Mouse (Mus musculus): ENCODE data around the gene 9430015G10Rik. TPM values are rescaled to one million over a fixed set of nuclear protein-coding genes. Genes with fewer than 3 reads are reported as not detected.

The 9430015G10Rik gene
- 10 to 100 TPM; 24.9 to 27.2 TPM for total RNA-seq (2021)
- long read RNA-seq, transcript 9430015G10Rik-208 (10 exons, 2,660 nt), result major isoform, 5 of 43 reads
- long read RNA-seq, partial matches to known transcripts, result 7 of 43 reads
- long read RNA-seq, other reads (novel, unspliced or antisense), result 26 of 43 reads

DNA sequence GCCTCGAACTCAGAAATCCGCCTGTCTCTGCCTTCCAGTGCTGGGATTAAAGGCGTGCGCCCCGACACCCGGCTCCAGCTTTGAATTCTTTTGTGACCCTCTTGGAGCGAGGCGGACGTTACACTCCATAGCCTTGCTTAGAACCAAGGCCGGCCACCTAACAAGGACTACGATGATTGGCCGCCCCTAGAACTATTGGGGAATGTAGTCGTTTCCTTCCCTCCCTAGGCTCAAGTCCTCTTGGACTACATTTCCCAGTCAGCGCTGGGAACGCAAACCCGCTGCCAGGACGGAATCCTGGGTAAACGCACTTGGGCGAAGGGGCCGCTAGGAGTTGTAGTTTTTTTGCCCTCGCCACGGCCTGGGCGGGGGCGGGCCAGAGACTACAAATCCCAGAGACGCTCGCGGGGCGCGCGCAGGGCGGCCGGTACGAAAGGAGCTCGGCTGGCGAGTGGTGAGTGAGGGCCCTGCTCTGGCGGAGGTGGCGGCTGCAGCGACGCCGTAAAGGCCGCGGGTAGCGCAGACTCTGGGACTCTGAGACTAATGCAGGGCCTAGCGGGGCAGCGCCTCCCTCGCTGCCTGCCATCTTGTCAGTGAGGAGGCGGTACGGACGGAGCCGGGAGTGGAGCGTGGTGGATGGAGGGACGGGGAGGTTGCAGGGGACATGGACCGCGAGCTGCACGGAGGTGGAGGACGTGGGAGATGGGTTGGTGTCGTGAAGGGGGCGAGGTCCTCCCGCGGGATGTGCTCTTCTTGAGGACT, at the start of gene 9430015G10Rik:
Gene 9430015G10Rik (plus strand): TSS at position 413 of the 762 bp plus-strand sequence.
- peak; percentile 99 for DNase-seq (ENCODE audit: low spot score in 2 of 2)

DNA sequence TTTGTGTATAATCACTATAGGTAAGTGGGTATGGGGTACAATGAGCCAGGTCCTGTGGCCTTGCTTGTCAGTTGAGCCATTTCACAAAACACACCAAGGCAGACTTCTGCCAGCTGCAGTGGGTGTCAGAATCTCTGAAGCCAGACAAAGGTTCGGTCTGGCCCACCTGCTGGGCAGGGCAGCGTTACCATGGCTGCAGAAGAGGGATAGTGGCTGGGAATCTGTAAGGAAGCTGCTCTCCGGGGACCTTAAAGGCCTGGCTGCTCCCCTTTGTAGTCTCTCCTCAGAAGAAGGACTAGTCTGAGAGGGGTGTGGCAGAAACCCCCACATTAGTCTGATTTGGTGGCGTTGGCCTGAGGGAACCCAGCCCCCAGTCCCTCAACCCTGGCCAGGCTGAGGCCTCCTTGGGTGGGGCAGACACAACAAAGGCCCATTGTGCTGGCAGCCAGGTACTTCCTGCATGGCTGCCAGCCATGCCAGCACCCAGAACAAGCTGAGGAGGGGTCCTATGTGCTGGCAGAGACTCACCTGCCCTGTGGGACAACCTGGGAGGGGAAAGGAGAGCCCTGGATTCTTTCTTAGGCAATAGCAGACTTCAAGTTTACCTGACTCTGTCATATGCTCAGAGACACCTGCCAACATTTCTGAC, 45.8 kb upstream of the 9430015G10Rik start:
- no peak for DNase-seq (ENCODE audit: low spot score in 2 of 2)

DNA sequence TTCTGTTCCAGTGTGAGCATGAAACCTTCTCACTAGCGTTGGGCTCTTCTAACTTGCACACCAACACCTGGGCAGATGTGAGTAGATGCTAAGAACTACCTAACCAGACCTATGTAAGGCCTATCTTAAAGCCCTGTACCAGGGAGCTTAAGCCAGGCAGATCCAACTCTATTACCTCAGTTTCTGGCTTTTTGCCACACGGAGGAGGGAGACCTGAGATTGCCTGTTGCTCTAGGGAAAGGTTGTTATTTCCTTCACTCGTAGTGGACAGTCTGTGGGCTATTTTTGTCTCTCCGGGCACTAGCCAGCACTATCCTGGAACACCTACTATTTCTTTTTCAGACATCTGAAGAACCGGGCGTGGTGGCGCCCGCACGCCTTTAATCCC, 45.3 kb upstream of the 9430015G10Rik start:
- no peak for DNase-seq (ENCODE audit: low spot score in 2 of 2)

DNA sequence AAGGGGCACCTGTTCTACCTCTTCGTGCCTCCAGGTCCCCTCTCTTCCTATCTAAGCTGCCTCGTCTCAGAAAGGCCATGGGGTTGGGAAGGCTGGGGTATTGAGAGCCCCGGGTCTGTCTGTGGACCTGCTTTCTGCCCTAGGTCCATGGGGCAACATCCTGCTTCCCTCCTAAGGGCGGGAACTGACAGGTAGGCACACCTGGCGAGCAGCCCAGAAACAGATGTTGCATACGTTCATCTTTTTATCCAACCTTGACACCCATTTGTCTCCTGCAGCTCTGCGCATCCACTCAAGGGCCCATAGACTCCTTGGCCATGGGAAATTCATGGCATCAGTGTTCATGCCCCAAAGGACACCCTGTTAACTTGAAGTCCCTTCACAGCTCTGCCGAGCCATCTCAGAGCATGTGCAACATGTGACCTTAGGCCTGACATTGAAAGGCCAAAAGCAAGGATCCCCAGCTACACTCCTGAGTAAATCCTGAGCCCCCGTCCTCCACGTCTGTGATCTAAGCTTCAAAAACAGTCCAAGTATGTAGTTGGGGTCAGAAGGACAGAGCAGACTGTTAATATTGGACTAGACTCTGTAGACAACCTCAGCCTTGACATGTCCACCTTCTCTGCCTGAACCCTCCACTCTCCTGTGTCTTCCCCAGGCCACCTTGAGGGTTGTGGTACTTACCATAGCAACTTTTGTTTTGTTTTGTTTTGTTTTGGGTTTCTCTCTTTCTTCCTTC, 44.5 kb upstream of the 9430015G10Rik start:
- no peak for DNase-seq (ENCODE audit: low spot score in 2 of 2)

DNA sequence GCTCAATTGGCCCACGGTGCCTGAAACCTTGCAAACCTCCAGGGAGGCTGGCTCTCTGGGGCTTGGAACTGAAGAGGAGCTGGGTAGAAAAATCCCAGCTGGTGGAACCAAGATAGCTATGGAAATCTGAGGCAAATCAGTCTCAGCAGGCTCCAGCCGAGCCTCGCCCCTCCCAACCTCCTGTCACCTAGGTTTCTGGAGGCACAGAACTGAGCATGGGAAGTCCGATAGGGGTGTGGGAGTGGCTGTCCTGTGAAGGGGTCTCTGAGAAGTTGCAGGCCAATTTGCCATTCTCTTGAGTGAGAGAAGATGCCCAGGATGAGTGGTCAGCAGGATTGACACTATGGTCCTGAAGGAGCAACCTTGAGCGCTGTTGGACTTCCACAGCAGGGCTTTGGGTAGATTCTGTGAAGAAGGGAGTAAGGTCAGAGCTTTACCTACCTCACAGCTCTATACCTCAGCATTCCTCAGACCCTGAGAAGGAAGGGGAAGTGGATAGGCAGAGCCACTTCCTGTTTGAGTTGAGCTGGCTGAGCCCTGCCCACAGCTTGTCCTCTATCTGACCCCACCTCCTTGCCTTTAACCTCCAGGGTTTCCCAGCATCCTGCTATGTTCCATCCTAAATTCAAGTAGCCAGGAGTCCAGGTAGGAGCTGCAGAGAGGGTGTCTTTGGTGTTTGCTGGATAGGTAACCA, 42.4 kb upstream of the 9430015G10Rik start:
- DNase-seq (ENCODE audit: low spot score in 2 of 2), result no peak

DNA sequence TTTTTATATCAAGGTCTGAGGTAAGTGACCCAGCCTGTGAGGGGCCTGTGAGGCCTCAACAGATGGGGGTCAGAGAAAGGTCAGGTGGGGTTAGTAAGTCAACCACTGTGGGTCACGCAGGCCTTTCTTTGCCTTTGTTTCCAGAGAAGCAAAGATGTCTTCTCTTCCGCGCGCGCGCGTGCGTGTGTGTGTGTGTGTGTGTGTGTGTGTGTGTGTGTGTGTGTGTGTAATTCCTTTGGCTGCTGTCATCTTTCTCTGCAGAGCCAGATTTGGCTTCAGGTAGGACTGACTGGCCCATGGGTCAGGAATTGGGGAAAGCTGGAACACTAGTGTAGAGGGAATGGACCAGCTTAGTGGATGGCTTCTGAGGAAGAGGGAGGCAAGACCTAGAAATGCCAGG, 40.1 kb upstream of the 9430015G10Rik start:
- no peak for DNase-seq (ENCODE audit: low spot score in 2 of 2)

DNA sequence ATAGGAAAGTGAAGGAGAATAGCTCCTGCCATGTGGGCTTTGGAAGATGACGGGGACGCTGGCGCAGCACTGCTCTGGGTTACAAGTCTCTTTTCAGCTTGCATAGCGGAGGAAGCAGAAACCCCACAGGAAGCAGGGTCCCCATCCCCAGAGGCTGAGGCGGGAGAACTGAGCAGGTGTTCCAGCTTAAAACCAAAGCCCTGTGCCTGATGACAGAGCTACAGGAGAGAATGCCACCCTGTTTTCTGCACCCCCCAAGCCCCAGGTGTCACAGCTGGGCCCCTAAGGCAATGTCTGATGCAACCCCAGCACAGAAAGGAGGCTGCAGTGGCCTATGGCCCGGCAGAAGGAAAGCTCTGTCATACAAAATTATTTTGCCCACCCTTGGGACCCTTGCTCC, 39.5 kb upstream of the 9430015G10Rik start:
- DNase-seq (ENCODE audit: low spot score in 2 of 2), result no peak

DNA sequence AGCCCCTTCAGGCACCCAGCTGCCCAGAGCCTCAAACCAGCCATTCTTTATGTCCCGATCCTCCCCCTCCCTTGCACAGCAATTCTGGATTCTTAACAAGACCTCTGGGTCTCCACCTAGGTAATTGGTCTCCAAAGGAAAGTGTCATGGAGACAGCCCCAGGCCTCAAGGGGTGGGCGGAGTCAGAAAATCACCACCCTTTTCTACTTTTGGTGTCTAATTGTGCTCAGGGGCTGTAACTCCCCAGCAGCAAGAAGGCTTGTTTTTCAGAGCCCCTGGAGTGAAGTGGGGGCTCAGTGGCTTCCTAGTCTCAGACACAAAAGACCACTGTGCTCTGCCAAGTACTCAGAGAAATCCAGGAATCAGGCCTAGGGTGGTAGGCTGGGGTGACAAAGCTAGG, 39.1 kb upstream of the 9430015G10Rik start:
- DNase-seq (ENCODE audit: low spot score in 2 of 2), result no peak

DNA sequence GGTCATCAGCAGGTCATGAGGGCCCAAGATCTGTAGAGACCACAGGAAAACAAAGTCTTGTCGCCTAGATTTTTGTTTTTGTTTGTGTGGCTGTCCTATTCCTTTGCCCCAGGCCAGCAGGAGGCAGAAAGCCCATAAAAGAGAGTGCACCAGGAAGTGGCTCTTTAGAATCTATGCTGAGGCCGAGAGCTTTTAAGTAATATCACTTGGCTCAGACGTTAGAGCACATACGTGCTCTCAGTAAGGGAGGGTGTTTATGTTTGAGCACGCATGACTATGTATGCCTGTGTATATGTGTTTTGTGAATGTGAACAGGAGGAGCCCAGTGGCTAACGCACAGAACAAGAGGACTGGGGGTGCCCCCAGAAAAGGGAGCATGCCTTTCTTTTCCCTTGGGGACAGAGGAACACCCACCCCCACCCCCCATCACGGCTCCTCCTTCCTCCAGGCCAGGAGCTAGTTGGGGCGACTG, 32.8 kb upstream of the 9430015G10Rik start:
- no peak for DNase-seq (ENCODE audit: low spot score in 2 of 2)

DNA sequence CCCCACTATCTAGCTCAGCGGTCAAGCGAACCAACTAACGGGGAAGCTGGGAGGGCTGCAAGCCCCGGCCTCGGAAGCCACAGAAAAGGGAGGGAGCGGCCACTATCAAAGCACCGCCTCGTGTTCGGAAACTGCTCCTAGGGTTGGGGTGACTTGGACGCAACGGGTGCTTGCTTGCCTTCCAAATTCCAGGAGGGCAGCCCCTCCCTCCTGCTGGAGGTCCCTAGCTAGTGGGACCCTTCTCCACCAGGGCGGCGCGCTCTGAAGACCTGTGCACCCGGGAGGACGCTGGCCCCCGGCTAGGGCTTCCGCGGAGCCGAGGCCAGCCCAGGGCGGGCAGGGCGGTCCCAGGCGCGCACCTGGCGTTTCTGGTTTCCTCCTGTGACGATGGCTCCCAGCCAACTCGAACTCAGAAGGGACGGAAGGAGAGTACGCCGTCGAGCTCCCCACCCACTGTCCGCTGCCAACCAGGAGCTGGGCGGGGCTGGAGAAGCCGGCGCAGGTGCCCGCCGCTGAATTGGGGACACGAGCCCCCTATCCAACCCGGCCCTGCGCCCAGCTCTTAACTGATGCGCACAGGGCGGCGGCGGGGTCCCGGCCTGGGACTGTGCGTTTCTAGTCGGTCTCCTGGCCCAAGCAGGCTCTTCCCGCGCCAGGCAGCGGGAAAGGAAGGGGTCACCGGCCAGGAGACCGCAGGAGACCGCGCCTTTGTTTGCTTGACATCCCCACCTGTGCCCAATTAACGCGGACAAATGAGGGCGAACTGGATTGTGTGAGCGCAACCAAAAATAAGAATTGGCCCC, 32.1 kb upstream of the 9430015G10Rik start:
- no peak for DNase-seq (ENCODE audit: low spot score in 2 of 2)

DNA sequence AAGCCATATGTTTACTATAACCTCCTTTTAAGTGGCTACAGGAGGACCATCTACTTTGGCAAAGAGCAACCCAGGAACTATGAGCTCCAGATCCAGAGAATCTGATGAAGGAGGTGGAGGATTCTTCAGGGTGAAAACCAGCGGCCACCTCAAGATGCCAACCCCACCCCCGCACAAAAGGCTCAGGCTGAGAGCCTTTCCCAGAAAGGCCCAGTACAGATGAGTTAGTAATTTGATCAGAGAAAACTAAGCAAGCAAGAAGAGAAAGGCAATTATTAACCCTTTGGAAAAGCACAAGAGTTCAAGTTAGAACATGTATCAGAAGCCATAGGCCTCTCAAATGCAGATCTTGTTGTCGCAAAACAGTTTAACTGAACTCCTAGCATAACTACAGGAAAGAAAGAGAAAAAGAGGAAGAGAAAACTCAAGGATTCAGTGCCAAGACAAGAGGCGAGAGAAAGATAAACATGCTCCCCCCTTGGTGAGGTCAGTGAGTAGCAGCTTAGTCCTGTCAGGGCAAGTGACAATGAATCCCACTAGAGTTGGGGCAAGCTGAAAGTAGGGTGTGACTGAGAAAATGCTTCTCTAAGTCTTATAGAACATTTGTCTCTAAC, 27.1 kb upstream of the 9430015G10Rik start:
- no peak for DNase-seq (ENCODE audit: low spot score in 2 of 2)

DNA sequence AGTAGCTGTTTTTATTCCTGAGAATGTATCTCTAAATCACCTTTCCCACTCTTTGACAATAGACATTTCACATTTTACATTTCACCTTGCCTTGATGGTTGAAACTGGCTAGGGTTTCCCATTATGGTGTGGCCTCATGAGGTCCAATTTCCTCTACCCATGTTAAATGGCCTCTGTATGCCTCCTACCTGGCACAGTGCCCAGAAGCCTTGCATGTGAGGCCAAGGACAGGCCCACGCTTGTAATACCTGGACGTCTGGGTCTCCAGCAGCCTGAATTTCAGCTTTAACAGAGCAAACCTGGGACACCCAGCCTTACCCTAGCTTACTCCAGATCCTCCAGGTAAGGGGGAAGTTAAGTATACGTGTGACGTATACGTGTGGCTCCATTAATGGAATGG, 26.4 kb upstream of the 9430015G10Rik start:
- DNase-seq (ENCODE audit: low spot score in 2 of 2), result no peak

DNA sequence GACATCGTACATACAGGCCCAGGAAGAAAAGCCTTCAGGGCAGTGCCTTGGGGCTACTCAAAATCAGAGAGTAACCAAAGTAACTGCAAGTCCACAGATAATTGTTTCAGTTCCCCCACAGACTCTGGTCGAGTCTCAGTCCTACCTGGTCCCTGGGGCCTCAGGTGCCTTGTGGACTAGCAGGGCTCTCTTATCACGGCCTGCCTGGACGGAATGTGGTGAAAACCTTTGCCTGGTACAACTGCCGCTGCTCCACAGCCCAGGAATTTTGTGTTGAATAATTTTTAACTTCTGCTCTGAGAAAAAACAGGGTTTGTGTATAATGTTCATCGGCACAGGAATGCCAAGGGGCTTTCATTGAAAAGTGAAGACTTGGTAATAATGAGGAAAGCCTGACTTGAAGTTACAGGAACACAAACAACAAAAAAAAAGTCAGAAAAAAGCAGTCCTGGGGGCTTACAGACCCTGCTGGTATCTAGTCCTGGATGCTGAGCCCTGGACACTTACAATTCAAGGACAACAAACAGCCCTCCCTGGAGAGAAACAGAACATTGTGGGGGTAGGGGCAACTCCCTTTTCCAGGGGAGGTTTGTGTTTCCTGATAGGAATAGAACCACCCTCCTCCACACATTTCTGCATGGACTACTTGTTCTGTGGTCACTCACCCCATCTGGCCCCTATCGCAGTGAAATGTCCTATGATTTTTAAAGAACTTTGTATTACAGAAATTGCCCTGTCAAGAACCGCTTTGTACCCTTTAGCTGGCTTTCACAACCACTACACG, 25.5 kb upstream of the 9430015G10Rik start:
- DNase-seq (ENCODE audit: low spot score in 2 of 2), result no peak

DNA sequence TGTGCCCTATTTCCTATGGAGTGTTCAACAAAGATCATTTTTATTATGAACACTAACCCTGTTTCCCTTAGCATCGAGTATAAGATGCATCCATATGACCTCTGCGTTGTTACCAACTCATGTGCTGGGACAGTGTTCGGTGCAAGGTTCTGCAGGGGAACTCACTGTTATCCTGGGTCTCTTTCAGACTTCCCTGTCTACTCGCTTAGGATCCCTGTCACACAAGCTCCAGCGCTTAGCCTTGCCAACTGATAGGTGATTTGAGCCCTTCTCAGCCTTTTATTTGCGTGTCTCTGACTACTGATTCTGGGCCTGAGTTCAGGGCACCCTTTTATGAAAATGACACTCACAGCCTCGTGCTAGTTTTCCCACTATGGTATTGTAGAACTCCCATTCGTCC, 24.5 kb upstream of the 9430015G10Rik start:
- DNase-seq (ENCODE audit: low spot score in 2 of 2), result no peak

DNA sequence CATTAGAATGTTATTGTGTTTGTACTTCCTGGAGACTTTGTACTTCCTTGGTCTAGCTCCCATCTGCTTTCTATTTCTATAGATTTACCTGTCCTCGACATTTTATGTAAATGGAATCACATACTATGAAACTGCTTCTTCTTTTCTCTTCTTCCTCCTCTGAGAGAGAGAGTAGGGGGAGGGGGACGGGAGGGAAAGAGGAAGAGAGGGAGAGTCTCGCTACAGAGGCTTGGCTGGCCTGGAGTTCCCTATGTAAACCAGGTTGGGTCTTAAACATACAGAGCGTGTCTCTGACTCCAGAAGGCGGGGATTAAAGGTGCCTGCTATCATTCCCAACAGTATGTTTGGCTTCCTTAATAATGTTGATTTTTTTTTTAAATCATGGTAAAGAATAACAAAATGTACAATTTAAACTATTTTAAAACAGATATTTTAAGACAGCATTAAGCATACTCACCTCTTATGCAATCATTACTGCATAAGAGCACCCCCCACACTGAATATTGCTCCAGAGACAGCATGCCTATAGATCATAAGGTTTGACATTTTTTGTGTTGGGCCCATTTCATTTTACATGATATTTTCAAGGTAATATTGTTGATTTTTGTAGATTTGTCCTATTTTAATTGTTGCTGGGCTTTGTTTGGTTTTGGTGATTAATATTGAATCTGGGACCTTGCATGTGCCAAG, 22.2 kb upstream of the 9430015G10Rik start:
- DNase-seq (ENCODE audit: low spot score in 2 of 2), result no peak

DNA sequence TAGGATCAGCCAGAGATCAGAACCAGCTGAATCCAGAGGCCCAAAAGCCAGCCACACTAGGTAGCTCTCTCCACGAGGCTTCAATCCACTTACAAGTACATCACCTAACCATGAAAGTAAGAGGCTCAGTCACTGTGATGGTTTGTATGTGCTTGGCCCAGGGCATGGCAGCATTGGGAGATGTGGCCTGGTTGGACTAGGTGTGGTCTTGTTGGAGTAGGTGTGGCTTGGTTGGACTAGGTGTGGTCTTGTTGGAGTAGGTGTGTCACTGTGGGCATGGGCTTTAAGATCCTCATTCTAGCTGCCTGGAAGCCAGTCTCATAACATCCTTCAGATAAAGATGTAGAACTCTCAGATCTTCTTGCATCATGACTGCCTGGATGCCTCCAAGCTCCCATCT, 18.5 kb upstream of the 9430015G10Rik start:
- DNase-seq (ENCODE audit: low spot score in 2 of 2), result no peak

DNA sequence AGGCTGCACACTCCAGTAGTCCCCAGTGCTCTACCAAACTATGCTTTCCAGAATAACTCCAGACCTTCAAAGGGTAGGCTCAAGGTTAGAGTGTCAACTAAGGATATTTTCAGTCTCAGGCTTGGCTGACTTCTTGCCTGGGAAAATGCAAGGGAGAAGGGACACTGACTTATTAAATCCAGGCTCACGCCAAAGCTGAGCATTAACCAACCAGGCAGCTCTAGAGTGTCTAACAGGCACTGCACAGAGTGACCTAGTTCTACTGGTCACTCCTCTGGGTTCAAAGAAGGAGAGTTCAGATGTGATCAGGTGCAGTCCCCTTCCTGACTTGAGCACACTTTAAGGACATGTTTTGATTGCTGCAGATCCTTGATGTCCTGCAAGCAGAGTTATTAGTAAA, 17.0 kb upstream of the 9430015G10Rik start:
- DNase-seq (ENCODE audit: low spot score in 2 of 2), result no peak

DNA sequence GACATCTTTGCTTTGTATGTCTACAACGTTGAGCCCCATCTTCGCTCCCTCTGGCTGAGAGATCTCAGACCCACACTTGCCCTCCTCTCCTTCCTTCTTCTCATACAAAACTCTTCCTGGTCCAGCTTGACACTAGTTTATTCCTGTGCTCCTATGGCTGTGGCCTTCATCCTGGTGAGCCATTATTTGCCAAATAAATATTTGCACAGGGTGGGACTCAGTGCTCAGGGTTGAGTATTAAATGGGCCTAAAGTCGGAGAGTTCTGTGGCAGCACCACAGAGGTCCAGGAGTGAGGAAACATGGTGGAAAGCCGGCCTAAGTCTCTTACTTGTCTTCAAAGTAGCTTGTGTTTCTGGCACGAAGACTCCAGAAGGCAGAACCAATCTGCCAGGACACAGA, 16.0 kb upstream of the 9430015G10Rik start:
- no peak for DNase-seq (ENCODE audit: low spot score in 2 of 2)

DNA sequence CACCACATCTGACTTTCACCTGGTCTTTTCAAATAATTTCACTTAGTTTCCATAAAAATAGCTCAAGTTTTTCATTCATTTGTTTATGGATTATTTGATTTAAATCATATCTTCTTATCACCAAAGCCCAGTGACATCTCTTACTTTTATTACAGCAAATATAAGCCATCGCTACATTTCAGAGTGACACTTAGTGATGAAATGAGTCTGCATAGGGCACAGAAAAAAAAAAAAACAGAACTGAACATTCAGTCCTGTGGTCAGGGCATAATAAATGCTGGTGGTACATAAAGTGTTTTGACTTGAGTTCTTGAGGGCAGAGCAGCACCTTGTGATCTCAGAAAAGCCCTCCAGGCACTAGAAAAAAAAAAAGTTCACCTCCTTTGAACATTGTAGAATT, 13.6 kb upstream of the 9430015G10Rik start:
- no peak for DNase-seq (ENCODE audit: low spot score in 2 of 2)
